Mouse (Mus musculus) erythroblast, embryonic 14.5 days (primary cell): ENCODE measurements around the gene Slc25a42. TPM values are rescaled to one million over a fixed set of nuclear protein-coding genes. Genes with fewer than 3 reads are reported as not detected.
A peak's percentile ranks its signal among the peaks of the same experiment; 100 is the strongest.

ENCODE experiments used
- H3K27me3 ChIP-seq: 2 replicates; pipeline ENCODE4 v1.6.1; 2012; ENCODE audit warnings: inconsistent platforms; ENCODE audit not compliant: control insufficient read depth
- H3K36me3 ChIP-seq: 2 replicates; pipeline ENCODE4 v1.6.1; 2012; ENCODE audit warnings: mild to moderate bottlenecking, inconsistent platforms; ENCODE audit not compliant: control insufficient read depth
- H3K4me1 ChIP-seq: 2 replicates; pipeline ENCODE4 v1.6.1; 2012; ENCODE audit warnings: inconsistent platforms; ENCODE audit not compliant: control insufficient read depth
- H3K4me3 ChIP-seq: replicated peaks from 2 replicates; pipeline ENCODE3; 2012; ENCODE audit warnings: moderate library complexity, mild to moderate bottlenecking, inconsistent platforms
- H3K9me3 ChIP-seq: 2 replicates; pipeline ENCODE4 v1.6.1; 2012; ENCODE audit warnings: low read length, inconsistent platforms, mixed read lengths; ENCODE audit not compliant: control insufficient read depth
- GATA1 ChIP-seq: IDR thresholded peaks from 2 replicates; pipeline ENCODE4 v1.6.1; 2012; ENCODE audit warnings: low read length, inconsistent platforms, mixed read lengths
- TAL1 ChIP-seq: IDR thresholded peaks from 3 replicates; pipeline ENCODE4 v1.6.1; 2012; ENCODE audit warnings: low read length, inconsistent platforms, mixed read lengths
- polyA plus RNA-seq: library from polyadenylated mRNA; stranded (reverse); fragments of >175 nt; gene quantifications from 2 replicates; pipeline ENCODE4 v1.2.3, GENCODE M21; 2012

Slc25a42 gene
- polyA plus RNA-seq, 1 experiment: 2.9 TPM

DNA sequence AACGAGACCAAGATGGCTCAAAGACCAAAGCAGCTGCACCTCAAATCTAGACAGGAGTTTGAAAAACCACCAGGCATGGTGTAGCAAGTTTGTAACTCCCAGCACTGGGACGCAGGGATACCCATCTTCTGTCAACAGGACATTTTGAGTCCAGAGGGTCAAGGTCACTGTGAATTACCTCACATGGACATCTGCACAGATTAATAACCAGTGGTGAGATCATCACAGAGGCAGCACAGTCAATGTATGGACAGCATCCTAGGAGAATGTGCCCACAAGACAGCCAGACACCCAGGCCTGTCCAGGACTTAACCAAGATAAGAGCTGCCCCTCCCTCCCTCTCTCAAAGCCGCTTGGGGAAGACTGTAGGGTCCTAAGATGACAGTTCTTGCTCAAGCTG lies 42.0 kb downstream of the Slc25a42 start:
- H3K36me3 ChIP-seq: peaks cover 10% of the 10 kb centered on the region
- peaks cover 22% of the 10 kb centered on the region for H3K27me3 ChIP-seq
- TF ChIP-seq TAL1 (no peak), GATA1 (no peak)
- peaks cover 58% of the 10 kb centered on the region for H3K4me1 ChIP-seq
- no peaks in the 10 kb centered on the region for H3K9me3 ChIP-seq
- H3K4me3 ChIP-seq: no peak overlapping the region

DNA sequence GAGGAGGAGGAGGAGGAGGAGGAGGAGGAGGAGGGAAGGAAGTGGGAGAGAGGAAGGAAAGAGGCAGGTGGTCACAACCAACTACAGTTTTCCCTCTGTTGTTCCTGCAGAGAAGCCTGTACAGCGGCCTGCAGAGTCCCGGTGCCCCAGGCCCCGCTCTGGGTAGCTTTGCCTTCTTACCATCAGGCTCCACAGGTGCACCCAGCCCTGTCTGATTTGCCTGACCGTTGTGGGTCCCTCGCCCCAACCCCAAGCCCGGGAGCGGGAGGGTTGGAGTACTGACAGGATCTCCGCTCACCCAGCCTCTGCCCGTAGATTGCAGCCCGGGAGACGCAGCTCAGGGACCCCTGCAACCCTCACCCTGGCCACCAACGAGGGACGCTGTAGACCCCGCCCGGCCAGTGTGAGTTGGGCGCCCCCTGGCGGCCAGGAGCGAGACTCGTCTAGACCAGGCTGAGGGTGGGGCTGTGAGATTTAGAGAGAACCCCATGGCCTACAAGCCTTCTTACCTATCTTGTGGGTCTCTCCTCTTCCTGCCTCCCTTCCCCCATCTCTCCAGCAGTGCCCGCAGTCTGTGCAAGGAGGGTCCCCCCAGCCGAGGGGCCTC lies 45.5 kb downstream of the Slc25a42 start:
- no peaks in the 10 kb centered on the region for H3K36me3 ChIP-seq
- TF ChIP-seq TAL1: no peak
- no peaks in the 10 kb centered on the region for H3K9me3 ChIP-seq
- H3K4me1 ChIP-seq: peaks cover 30% of the 10 kb centered on the region
- no peak overlapping the region for H3K4me3 ChIP-seq
- H3K27me3 ChIP-seq: peaks cover 40% of the 10 kb centered on the region

DNA sequence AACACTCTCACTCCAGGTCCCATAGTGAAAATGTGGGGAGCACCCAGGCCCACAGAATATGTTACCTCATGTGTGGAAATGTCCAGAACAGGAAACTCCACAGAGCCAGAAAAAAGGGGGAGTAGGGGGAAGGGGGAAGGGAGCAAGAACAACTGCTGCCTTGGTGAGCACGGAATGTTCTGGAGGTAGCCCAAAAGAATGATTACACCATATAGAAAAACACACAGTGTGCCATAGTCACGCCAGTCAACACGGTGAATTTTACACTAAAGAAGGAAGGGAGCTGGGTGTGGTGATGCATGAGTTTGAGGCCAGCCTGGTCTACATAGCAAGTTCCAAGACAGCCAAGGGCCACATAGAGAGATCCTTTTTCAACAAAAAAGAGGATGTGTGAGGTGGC lies 48.8 kb downstream of the Slc25a42 start:
- H3K36me3 ChIP-seq: no peaks in the 10 kb centered on the region
- no peaks in the 10 kb centered on the region for H3K9me3 ChIP-seq
- no peak overlapping the region for H3K4me3 ChIP-seq
- no peak for TF ChIP-seq TAL1
- H3K4me1 ChIP-seq: peaks cover 19% of the 10 kb centered on the region
- peaks cover 68% of the 10 kb centered on the region for H3K27me3 ChIP-seq

DNA sequence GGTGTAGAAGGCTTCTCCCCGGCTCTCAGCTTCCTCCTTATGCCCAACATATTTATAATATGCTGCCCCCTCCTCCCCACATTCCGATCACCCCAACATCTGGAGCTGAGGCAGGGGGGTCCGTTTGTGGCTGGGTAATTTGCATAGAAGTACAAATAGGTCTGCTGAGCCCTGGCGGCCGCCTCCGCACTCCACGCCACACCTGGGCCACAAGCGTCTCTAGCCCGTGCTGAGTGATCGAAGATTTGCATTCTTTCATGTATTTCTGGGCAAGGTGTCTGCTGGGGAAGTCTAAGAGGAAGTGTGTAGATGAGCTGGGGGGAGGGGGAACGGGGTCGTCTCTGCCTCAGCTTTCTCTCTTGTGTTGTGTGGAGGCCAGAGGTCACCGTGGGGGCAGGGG lies 52.1 kb downstream of the Slc25a42 start:
- Histone ChIP-seq H3K9me3 (no peaks in the 10 kb centered on the region), H3K4me1 (peaks cover 13% of the 10 kb centered on the region), H3K36me3 (no peaks in the 10 kb centered on the region), H3K27me3 (peaks cover 67% of the 10 kb centered on the region), H3K4me3 (no peak overlapping the region)
- no peak for TF ChIP-seq GATA1
- no peak for TF ChIP-seq TAL1

DNA sequence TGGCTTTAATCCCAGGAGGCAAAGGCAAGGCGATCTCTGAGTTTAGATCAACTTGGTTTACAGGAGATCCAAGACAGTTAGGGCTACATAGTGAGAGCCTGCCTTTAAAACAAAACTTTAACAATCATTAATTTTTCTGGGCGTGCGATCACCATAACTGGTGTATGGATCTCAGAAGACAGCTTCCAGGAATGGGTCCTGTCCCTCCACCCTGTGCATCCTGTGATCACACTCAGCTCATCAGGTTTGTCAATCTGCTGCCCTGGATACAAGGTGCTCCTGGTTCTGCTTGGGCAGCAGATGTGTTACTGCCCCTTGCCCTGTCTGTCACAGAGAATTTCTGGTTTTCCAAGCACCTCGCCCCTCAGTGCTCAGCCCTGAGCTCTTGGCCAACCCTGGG lies 52.9 kb downstream of the Slc25a42 start:
- Histone ChIP-seq H3K36me3 (no peaks in the 10 kb centered on the region), H3K27me3 (peaks cover 67% of the 10 kb centered on the region), H3K4me1 (peaks cover 12% of the 10 kb centered on the region), H3K4me3 (no peak overlapping the region), H3K9me3 (no peaks in the 10 kb centered on the region)
- TF ChIP-seq TAL1 (no peak), GATA1 (no peak)

DNA sequence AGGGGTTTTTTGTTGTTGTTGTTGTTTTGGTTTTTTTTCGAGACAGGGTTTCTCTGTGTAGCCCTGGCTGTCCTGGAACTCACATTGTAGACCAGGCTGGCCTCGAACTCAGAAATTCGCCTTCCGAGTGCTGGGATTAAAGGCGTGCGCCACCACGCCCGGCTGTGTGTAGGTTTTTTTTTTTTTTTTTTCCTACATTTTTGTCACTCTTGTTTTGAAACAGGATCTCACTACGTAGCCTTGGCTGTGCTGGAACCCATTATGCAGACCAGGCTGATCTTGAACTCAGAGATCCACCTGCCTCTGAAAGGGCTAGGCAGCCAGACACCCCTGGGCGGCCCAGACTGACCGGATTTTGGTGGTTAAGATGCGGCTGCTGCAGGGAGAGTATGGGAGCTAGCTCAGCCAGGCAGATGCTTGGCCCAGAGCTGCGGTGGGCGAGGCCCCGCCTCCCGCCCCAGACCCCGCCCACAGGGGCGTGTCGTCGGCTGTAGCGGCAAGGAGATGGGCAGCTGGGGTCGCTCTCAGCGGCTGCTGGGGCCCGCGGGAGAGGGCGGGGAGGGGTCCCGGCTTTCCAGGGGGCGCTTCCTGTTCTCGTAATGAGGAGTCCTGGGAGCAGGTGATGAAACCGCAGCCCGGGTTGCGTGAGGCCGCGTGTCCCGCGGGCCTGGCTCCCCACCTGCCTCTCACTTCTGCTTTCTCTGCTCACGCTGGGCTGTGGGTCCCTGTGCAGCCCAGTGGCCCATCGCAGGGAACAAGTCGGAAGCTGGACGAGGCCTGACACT lies 53.8 kb downstream of the Slc25a42 start:
- H3K27me3 ChIP-seq: peaks cover 62% of the 10 kb centered on the region
- TF ChIP-seq TAL1 (no peak), GATA1 (no peak)
- H3K36me3 ChIP-seq: no peaks in the 10 kb centered on the region
- no peaks in the 10 kb centered on the region for H3K9me3 ChIP-seq
- peak overlapping the region; percentile 65 for H3K4me3 ChIP-seq
- peaks cover 12% of the 10 kb centered on the region for H3K4me1 ChIP-seq

DNA sequence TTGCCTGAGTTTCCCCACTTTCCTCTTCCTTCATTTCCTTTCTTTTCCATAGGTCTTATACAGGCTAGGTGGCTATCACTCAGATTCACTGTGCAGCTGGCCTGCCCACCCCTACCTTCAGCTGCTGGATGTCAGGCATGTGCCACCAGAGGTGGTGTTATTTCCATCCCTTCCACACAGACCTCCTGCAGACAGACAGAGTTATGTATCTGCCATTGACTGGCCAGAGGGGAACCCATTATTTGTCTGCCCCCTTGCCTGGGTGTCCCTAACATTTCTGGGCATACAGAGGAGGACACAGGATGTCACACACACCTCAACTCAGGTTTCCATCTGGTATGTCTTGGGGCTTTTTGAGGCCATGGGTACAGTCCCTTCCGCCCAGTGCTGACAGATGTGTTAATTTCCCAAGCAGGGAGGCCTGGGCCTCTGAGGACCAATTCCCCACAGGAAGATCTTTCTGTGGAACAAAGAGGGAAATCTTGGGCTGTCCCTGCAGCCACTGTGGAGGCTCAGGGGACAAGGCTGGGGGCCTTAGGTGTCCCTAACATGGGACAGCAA lies 54.8 kb downstream of the Slc25a42 start:
- Histone ChIP-seq H3K4me3 (no peak overlapping the region), H3K27me3 (peaks cover 64% of the 10 kb centered on the region), H3K36me3 (no peaks in the 10 kb centered on the region), H3K9me3 (no peaks in the 10 kb centered on the region), H3K4me1 (peaks cover 21% of the 10 kb centered on the region)
- TF ChIP-seq GATA1: no peak
- TF ChIP-seq TAL1: no peak

DNA sequence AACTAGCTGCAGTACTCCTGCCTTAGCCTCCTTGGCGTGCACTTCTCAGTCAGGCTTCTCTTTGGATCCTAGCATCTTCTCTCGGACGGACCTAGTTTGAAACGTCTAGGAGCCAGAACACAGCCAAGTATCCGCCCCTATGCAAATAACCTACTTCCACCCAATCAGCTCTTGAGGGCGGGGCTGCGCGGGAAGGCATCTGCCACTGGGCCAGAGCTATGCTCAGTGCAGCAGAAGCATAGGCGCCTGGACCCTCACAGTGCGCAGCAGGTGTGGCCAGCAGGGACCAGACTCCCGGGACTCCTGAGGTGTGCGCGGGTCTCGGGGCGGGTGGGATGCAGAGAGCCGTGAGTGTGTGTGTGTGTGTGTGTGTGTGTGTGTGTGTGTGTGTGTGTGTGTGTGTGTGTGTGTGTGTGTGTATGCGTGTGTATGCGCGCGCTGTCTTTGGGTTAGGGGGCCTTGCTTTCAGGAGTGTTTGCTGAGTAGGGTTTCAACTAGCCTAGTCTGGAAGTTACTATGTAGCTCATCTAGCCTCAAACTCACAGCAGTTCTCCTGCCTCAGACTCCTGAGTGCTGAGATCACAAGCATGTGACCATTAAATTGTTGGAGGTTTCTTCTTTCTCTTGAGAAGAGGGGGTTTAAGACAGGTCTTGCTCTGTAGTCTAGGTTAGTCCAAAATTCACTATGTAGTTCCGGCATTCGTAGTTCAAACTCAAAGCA lies 59.4 kb downstream of the Slc25a42 start:
- H3K9me3 ChIP-seq: no peaks in the 10 kb centered on the region
- H3K4me3 ChIP-seq: peak overlapping the region; percentile 28
- H3K36me3 ChIP-seq: no peaks in the 10 kb centered on the region
- TF ChIP-seq TAL1 (no peak), GATA1 (no peak)
- peaks cover 31% of the 10 kb centered on the region for H3K27me3 ChIP-seq
- H3K4me1 ChIP-seq: peaks cover 16% of the 10 kb centered on the region

DNA sequence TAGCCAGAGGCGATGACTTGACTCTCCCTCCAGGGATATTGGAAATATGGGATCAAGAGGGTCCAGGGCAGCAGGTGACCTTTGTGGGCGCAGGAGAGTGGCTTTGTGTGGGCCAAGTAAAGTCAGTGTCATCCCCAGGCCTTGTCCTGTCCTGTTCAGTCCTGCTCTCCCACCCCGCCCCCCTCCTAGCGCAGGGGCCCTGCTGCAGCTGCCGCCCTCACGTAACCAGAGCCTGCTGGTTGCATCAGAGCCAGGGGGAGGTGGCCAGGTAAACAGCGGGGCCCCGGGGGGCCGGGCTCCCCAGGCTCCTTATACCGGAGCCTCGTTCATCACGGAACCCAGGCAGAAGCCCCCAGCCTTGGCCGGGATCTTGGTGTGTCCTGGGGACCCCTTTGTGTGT lies 61.9 kb downstream of the Slc25a42 start:
- H3K4me3 ChIP-seq: no peak overlapping the region
- H3K4me1 ChIP-seq: peaks cover 14% of the 10 kb centered on the region
- TF ChIP-seq GATA1: no peak
- TF ChIP-seq TAL1: no peak
- H3K36me3 ChIP-seq: peaks cover 23% of the 10 kb centered on the region
- no peaks in the 10 kb centered on the region for H3K9me3 ChIP-seq
- peaks cover 14% of the 10 kb centered on the region for H3K27me3 ChIP-seq
